ENCODE assay signal across 14 mouse cellular contexts in the genomic region with DNA sequence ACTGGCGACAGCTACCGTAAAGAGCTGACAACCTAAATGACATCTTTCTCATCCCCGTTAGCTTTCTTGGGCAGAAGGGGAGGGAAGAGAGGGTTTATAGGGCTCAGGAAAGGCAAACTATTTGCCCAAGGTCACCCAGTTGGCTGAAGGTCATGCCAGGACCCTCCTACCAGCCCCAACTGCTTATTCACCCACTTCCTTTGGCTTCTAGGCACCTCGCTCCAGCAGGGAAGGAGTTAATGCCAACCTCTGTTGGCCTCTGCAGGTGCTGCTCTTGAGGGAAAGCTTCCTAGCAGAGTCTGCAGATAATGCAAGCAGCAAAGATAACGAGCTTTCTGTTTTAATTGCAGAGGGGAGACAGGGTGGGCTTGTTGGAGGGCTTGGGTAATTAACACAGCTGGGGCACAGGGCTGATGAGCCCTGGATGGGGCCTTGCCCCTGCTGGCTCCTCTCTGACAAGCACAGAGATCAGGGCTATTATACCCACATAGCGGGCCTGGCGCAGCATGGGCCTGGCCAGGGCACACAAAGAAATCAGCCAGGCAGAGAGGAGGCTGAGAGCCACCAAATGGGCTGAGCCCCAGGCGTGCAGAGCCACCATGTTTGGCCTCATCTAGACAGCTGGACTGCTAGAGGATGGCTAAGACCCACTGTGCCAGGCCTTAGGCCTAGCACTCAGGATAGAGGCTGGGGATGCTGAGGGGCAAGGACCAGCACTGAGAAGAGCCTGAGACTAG. TPM values are rescaled to one million over a fixed set of nuclear protein-coding genes. Genes with fewer than 3 reads are reported as not detected.
A peak's percentile ranks its signal among the peaks of the same experiment; 100 is the strongest.
DNase-seq lines count a peak whose midpoint lies in the region; ATAC-seq lines count a peak whose summit lies in the region.
"Had no signal": no experiment of that assay in that cellular context is flagged by ENCODE, and none has a peak within 500 bp of the region (broad histone marks: within the 10 kb centered on the region; RNA-seq: fewer than 3 reads in every experiment).

No protein-coding gene starts in this region.

- H3K27me3 ChIP-seq in embryonic facial prominence, embryonic 11.5 days (ENCODE audit: control insufficient read depth, insufficient read depth, low read length), result no peaks in the 10 kb centered on the region
- no peaks in the 10 kb centered on the region for H3K27me3 ChIP-seq in forebrain, embryonic 12.5 days
- H3K27me3 ChIP-seq in hindbrain, embryonic 15.5 days, result no peaks in the 10 kb centered on the region
- no peaks in the 10 kb centered on the region for H3K27me3 ChIP-seq in neural tube, embryonic 12.5 days (replicated peaks)
- H3K27me3 ChIP-seq: embryonic facial prominence, embryonic 15.5 days; kidney, embryonic 15.5 days; limb, embryonic 13.5 days had no signal

- H3K9ac ChIP-seq in embryonic facial prominence, embryonic 11.5 days (replicated peaks; ENCODE audit: low read length), result no peak overlapping the region
- H3K9ac ChIP-seq in forebrain, embryonic 12.5 days, result no peak overlapping the region
- no peak overlapping the region for H3K9ac ChIP-seq in hindbrain, embryonic 15.5 days
- H3K9ac ChIP-seq in neural tube, embryonic 12.5 days, result no peak overlapping the region
- H3K9ac ChIP-seq: embryonic facial prominence, embryonic 15.5 days; kidney, embryonic 15.5 days; limb, embryonic 13.5 days had no signal

- H3K27ac ChIP-seq in embryonic facial prominence, embryonic 11.5 days (replicated peaks; ENCODE audit: low read depth, low read length), result no peak overlapping the region
- H3K27ac ChIP-seq in forebrain, embryonic 12.5 days, result peak overlapping the region; percentile 85
- peak overlapping the region; percentile 71 for H3K27ac ChIP-seq in hindbrain, embryonic 15.5 days (replicated peaks)
- H3K27ac ChIP-seq in neural tube, embryonic 12.5 days, result peak overlapping the region; percentile 50
- H3K27ac ChIP-seq: embryonic facial prominence, embryonic 15.5 days; kidney, embryonic 15.5 days; limb, embryonic 13.5 days had no signal

- H3K4me3 ChIP-seq in embryonic facial prominence, embryonic 11.5 days (ENCODE audit: low read depth, low read length), result no peak overlapping the region
- H3K4me3 ChIP-seq in forebrain, embryonic 12.5 days (replicated peaks), result no peak overlapping the region
- H3K4me3 ChIP-seq in hindbrain, embryonic 15.5 days, result no peak overlapping the region
- no peak overlapping the region for H3K4me3 ChIP-seq in neural tube, embryonic 12.5 days
- H3K4me3 ChIP-seq: embryonic facial prominence, embryonic 15.5 days; kidney, embryonic 15.5 days; limb, embryonic 13.5 days had no signal

- peak; percentile 78; the same call in 1 of the 2 replicates for ATAC-seq in embryonic facial prominence, embryonic 11.5 days (replicated peaks; ENCODE audit: insufficient number of reproducible peaks, low FRiP score, low TSS enrichment, low read depth)
- peak; percentile 91 for ATAC-seq in forebrain, embryonic 12.5 days (ENCODE audit: low FRiP score)
- peak; percentile 87 for ATAC-seq in hindbrain, embryonic 15.5 days (ENCODE audit: low FRiP score, low read depth)
- ATAC-seq in neural tube, embryonic 12.5 days (ENCODE audit: low FRiP score, low read depth), result peak; percentile 87
- ATAC-seq: CD4-positive, CD25-positive, alpha-beta regulatory T cell, adult 4 months had no signal

- no peak overlapping the region for H3K4me2 ChIP-seq in embryonic facial prominence, embryonic 11.5 days (ENCODE audit: low read depth, low read length)
- H3K4me2 ChIP-seq in forebrain, embryonic 12.5 days, result no peak overlapping the region
- no peak overlapping the region for H3K4me2 ChIP-seq in hindbrain, embryonic 15.5 days
- no peak overlapping the region for H3K4me2 ChIP-seq in neural tube, embryonic 12.5 days (replicated peaks)
- H3K4me2 ChIP-seq: embryonic facial prominence, embryonic 15.5 days; kidney, embryonic 15.5 days; limb, embryonic 13.5 days had no signal

- 71% methylated on average over 8 of the region's 8 CpGs for WGBS in embryonic facial prominence, embryonic 11.5 days
- WGBS in forebrain, embryonic 12.5 days, result 29% methylated on average over 8 of the region's 8 CpGs
- 51% methylated on average over 8 of the region's 8 CpGs for WGBS in hindbrain, embryonic 15.5 days
- WGBS in neural tube, embryonic 12.5 days, result 50% methylated on average over 8 of the region's 8 CpGs

- no peaks in the 10 kb centered on the region for H3K9me3 ChIP-seq in embryonic facial prominence, embryonic 11.5 days (replicated peaks; ENCODE audit: control insufficient read depth, low read length)
- no peaks in the 10 kb centered on the region for H3K9me3 ChIP-seq in forebrain, embryonic 12.5 days
- no peaks in the 10 kb centered on the region for H3K9me3 ChIP-seq in hindbrain, embryonic 15.5 days
- no peaks in the 10 kb centered on the region for H3K9me3 ChIP-seq in neural tube, embryonic 12.5 days
- H3K9me3 ChIP-seq: embryonic facial prominence, embryonic 15.5 days; kidney, embryonic 15.5 days; limb, embryonic 13.5 days had no signal

- no peaks in the 10 kb centered on the region for H3K4me1 ChIP-seq in embryonic facial prominence, embryonic 11.5 days (ENCODE audit: control insufficient read depth, insufficient read depth, low read length)
- H3K4me1 ChIP-seq in forebrain, embryonic 12.5 days, result peaks cover 18% of the 10 kb centered on the region
- peaks cover 17% of the 10 kb centered on the region for H3K4me1 ChIP-seq in hindbrain, embryonic 15.5 days (replicated peaks)
- H3K4me1 ChIP-seq in neural tube, embryonic 12.5 days, result peaks cover 10% of the 10 kb centered on the region
- H3K4me1 ChIP-seq: kidney, embryonic 15.5 days had no signal

- H3K36me3 ChIP-seq in embryonic facial prominence, embryonic 11.5 days (replicated peaks; ENCODE audit: control insufficient read depth, insufficient read depth, low read depth, low read length), result no peaks in the 10 kb centered on the region
- no peaks in the 10 kb centered on the region for H3K36me3 ChIP-seq in forebrain, embryonic 12.5 days (replicated peaks)
- no peaks in the 10 kb centered on the region for H3K36me3 ChIP-seq in hindbrain, embryonic 15.5 days
- H3K36me3 ChIP-seq in neural tube, embryonic 12.5 days, result no peaks in the 10 kb centered on the region
- H3K36me3 ChIP-seq: embryonic facial prominence, embryonic 15.5 days; kidney, embryonic 15.5 days; limb, embryonic 13.5 days had no signal

- no peak for DNase-seq in embryonic facial prominence, embryonic 11.5 days (ENCODE audit: low spot score)
- no peak for DNase-seq in kidney, postnatal 36 days
- no peak for DNase-seq in right cerebral cortex, postnatal 25 days
- no peak for DNase-seq in right cerebral cortex, adult 18-20 months
- DNase-seq: cerebellum, postnatal 25 days; lung, adult 18-20 months; right cerebral cortex, postnatal 14 days had no signal

RNA-seq across cellular contexts. Expression of gene Nav1, which starts 38.5 kb away (rescaled TPM):
- polyA plus RNA-seq in embryonic facial prominence, embryonic 11.5 days (2014; fragmentation: Nextera tagmentation; extraction: Ambion mirVana), result 11.9 and 13.4 TPM in 2 replicates
- 32.4 and 37.9 TPM in 2 replicates for polyA plus RNA-seq in forebrain, embryonic 12.5 days (2016; fragmentation: Nextera tagmentation; extraction: Ambion mirVana)
- 47.8 and 51.3 TPM in 2 replicates for polyA plus RNA-seq in hindbrain, embryonic 15.5 days (2015; fragmentation: Nextera tagmentation; extraction: Ambion mirVana)
- polyA plus RNA-seq in neural tube, embryonic 12.5 days (2016; fragmentation: Nextera tagmentation; extraction: Ambion mirVana), result 28.4 and 29.9 TPM in 2 replicates
